Mouse (Mus musculus): Measurements from ENCODE around the gene Olfr992. TPM values are rescaled to one million over a fixed set of nuclear protein-coding genes. Genes with fewer than 3 reads are reported as not detected.
"Not testable (repeated sequence)": the region's sequence is repeated elsewhere in the genome, so short reads cannot be mapped to it uniquely, and the experiment has no call there.

Gene Olfr992
- not detected in 2 replicates for polyA plus RNA-seq (2015; fragmentation: Nextera tagmentation; extraction: Ambion mirVana)

DNA sequence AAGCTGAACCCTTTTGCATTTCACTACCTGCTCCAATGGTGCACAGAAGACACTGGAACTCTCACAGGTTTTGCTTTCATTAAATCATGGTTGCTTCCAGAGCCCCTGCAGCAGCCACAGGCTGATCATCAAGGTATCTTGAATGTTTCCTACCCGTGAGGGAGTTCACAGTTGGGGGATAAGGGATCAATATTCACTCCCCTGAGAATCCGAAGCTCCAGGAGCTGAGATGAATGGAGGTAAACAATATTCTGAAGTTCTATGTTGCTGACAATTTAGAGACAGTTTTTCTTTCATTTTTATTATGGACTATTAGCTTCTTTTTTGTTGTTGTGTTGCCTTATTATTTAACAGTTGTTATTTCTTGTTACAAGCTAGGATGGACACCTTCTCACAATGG, at the start of gene Olfr992:
Olfr992 (minus strand) TSS at position 101 of the 400 bp plus-strand sequence.
- no peak within 1 kb of the TSS for H3K9ac ChIP-seq (ENCODE audit: low read length)
- DNase-seq (ENCODE audit: low spot score) (no peak), ATAC-seq (ENCODE audit: low FRiP score, low TSS enrichment) (no peak)
- H3K36me3 ChIP-seq (ENCODE audit: control insufficient read depth, insufficient read depth, low read length), result no peaks in the 10 kb centered on the region
- TF ChIP-seq CTCF (IDR thresholded peaks at IDR 0.05; ENCODE audit: low read depth), result no peak
- no peak for TF ChIP-seq EP300 (optimal IDR thresholded peaks at IDR 0.05)
- no peaks in the 10 kb centered on the region for H3K27me3 ChIP-seq (ENCODE audit: control insufficient read depth, insufficient read depth, low read length)
- no peaks in the 10 kb centered on the region for H3K4me1 ChIP-seq (replicated peaks; ENCODE audit: control insufficient read depth, insufficient read depth)
- WGBS, result 28% methylated on average over 2 of the region's 2 CpGs
- no peak within 1 kb of the TSS for H3K4me2 ChIP-seq (replicated peaks; ENCODE audit: low read depth)
- H3K27ac ChIP-seq (replicated peaks), result no peak within 1 kb of the TSS
- H3K9me3 ChIP-seq (ENCODE audit: control insufficient read depth, low read length), result no peaks in the 10 kb centered on the region
- no peak within 1 kb of the TSS for H3K4me3 ChIP-seq (ENCODE audit: low read depth, low read length)

GRCm38 (mm10) chr2:85443539-85443938, 34.3 kb upstream of the Olfr992 start, which contains the start of gene Olfr995:
Gene Olfr995, minus strand, starts transcription at chr2:85443639.
- Histone ChIP-seq H3K4me2 (replicated peaks; ENCODE audit: low read depth) (no peak within 1 kb of the TSS), H3K9me3 (ENCODE audit: control insufficient read depth, low read length) (no peaks in the 10 kb centered on the region), H3K4me1 (replicated peaks; ENCODE audit: control insufficient read depth, insufficient read depth) (no peaks in the 10 kb centered on the region), H3K4me3 (ENCODE audit: low read depth, low read length) (no peak within 1 kb of the TSS), H3K27ac (replicated peaks) (no peak within 1 kb of the TSS), H3K36me3 (ENCODE audit: control insufficient read depth, insufficient read depth, low read length) (no peaks in the 10 kb centered on the region), H3K9ac (ENCODE audit: low read length) (no peak within 1 kb of the TSS), H3K27me3 (ENCODE audit: control insufficient read depth, insufficient read depth, low read length) (no peaks in the 10 kb centered on the region)
- DNase-seq (ENCODE audit: low spot score) (no peak), ATAC-seq (ENCODE audit: low FRiP score, low TSS enrichment) (no peak)
- no peak for TF ChIP-seq EP300 (optimal IDR thresholded peaks at IDR 0.05)
- no peak for TF ChIP-seq CTCF (IDR thresholded peaks at IDR 0.05; ENCODE audit: low read depth)
- 30% methylated on average over 1 of the region's 1 CpGs for WGBS

DNA sequence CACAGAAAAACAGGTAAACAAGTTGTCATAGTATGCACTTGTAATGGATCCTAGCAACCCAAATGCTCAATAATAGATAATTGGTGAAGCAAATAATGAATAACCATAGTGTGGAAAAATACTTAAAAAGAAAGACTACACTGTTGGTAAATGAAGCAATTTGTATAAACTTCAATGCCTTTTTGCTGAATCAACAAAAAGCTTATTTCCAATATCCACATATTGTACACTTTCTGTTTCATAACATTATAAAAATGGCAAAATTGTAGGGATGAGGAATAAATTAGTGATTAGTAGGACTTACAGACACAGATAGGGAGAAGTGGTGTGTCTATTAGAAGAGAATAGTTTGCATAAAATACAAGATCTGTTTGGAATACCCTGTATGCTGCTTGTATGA, 33.3 kb upstream of the Olfr992 start:
- Histone ChIP-seq H3K9me3 (ENCODE audit: control insufficient read depth, low read length) (no peaks in the 10 kb centered on the region), H3K27me3 (ENCODE audit: control insufficient read depth, insufficient read depth, low read length) (no peaks in the 10 kb centered on the region), H3K36me3 (ENCODE audit: control insufficient read depth, insufficient read depth, low read length) (no peaks in the 10 kb centered on the region), H3K4me1 (replicated peaks; ENCODE audit: control insufficient read depth, insufficient read depth) (no peaks in the 10 kb centered on the region), H3K4me2 (replicated peaks; ENCODE audit: low read depth) (no peak overlapping the region), H3K27ac (replicated peaks) (no peak overlapping the region), H3K4me3 (ENCODE audit: low read depth, low read length) (no peak overlapping the region), H3K9ac (ENCODE audit: low read length) (no peak overlapping the region)
- TF ChIP-seq EP300 (optimal IDR thresholded peaks at IDR 0.05) (no peak), CTCF (IDR thresholded peaks at IDR 0.05; ENCODE audit: low read depth) (no peak)
- DNase-seq (ENCODE audit: low spot score), result no peak
- ATAC-seq (ENCODE audit: low FRiP score, low TSS enrichment), result no peak

- no peak within 1 kb of the TSS for H3K4me2 ChIP-seq (replicated peaks; ENCODE audit: low read depth)
Observed at GRCm38 (mm10) chr2:85436351-85436750, 27.1 kb upstream of the Olfr992 start, which contains the start of gene Olfr994. Gene Olfr994, minus strand, starts transcription at chr2:85436451.

DNA sequence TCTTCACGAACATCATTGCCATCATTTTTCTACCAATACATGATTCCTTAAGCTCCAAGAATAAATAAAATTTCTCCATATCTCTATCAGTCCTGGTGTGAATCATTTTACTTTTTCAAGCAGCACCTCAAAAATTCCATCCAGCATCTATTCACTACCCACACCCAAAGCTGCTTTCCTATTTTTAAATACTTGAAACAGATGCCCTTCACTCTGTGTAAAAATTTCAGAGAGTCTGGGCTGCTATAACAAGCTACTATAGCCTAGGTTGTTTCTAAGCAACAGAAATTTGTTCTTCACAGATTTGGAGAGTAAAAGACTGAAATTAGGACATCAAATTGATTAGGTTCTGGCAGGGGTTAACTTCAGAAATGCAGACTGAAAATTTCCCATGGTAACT, 16.6 kb upstream of the Olfr992 start:
- TF ChIP-seq EP300 (optimal IDR thresholded peaks at IDR 0.05), result no peak
- no peak for TF ChIP-seq CTCF (IDR thresholded peaks at IDR 0.05; ENCODE audit: low read depth)
- Histone ChIP-seq H3K4me2 (replicated peaks; ENCODE audit: low read depth) (no peak overlapping the region), H3K4me3 (ENCODE audit: low read depth, low read length) (no peak overlapping the region), H3K27me3 (ENCODE audit: control insufficient read depth, insufficient read depth, low read length) (no peaks in the 10 kb centered on the region), H3K4me1 (replicated peaks; ENCODE audit: control insufficient read depth, insufficient read depth) (no peaks in the 10 kb centered on the region), H3K36me3 (ENCODE audit: control insufficient read depth, insufficient read depth, low read length) (no peaks in the 10 kb centered on the region), H3K27ac (replicated peaks) (no peak overlapping the region), H3K9me3 (ENCODE audit: control insufficient read depth, low read length) (no peaks in the 10 kb centered on the region), H3K9ac (ENCODE audit: low read length) (no peak overlapping the region)
- DNase-seq (ENCODE audit: low spot score) (no peak), ATAC-seq (ENCODE audit: low FRiP score, low TSS enrichment) (no peak)
- WGBS, result 42% methylated on average over 1 of the region's 1 CpGs

More at GRCm38 (mm10) chr2:85436351-85436750, 27.1 kb upstream of the Olfr992 start, which contains the start of gene Olfr994:
- Histone ChIP-seq H3K9ac (ENCODE audit: low read length) (no peak within 1 kb of the TSS), H3K36me3 (ENCODE audit: control insufficient read depth, insufficient read depth, low read length) (no peaks in the 10 kb centered on the region), H3K27ac (replicated peaks) (no peak within 1 kb of the TSS), H3K27me3 (ENCODE audit: control insufficient read depth, insufficient read depth, low read length) (no peaks in the 10 kb centered on the region), H3K4me3 (ENCODE audit: low read depth, low read length) (no peak within 1 kb of the TSS), H3K9me3 (ENCODE audit: control insufficient read depth, low read length) (no peaks in the 10 kb centered on the region), H3K4me1 (replicated peaks; ENCODE audit: control insufficient read depth, insufficient read depth) (no peaks in the 10 kb centered on the region)
- DNase-seq (ENCODE audit: low spot score), result no peak
- WGBS, result 85% methylated on average over 3 of the region's 3 CpGs
- TF ChIP-seq CTCF (IDR thresholded peaks at IDR 0.05; ENCODE audit: low read depth), result no peak
- TF ChIP-seq EP300 (optimal IDR thresholded peaks at IDR 0.05), result no peak
- no peak for ATAC-seq (ENCODE audit: low FRiP score, low TSS enrichment)

DNA sequence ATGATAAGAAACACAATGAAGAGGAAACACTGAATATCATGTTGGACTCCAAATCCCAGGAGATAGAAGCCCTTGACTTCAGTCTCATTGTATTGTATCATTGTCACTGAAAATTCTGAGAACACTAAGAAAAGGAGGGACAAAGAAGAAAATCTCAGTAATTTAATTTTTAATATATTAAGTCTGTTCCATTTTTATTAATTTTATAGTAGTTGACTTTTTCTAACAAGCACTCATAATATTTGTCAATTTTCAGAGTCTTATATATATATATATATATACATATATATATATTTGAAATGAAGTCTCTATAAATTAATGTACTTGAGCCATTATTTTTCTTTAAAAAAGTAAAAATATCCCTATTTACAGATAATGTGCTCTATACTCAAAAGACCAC, 5.5 kb upstream of the Olfr992 start, which contains the start of gene Olfr993:
Olfr993 (minus strand) TSS at position 101 of the 400 bp plus-strand sequence.
- no peaks in the 10 kb centered on the region for H3K4me1 ChIP-seq (replicated peaks; ENCODE audit: control insufficient read depth, insufficient read depth)
- no peak within 1 kb of the TSS for H3K27ac ChIP-seq (replicated peaks)
- ATAC-seq (ENCODE audit: low FRiP score, low TSS enrichment) (no peak), DNase-seq (ENCODE audit: low spot score) (no peak)
- TF ChIP-seq CTCF (IDR thresholded peaks at IDR 0.05; ENCODE audit: low read depth), result no peak
- TF ChIP-seq EP300 (optimal IDR thresholded peaks at IDR 0.05), result no peak
- no peak within 1 kb of the TSS for H3K4me3 ChIP-seq (ENCODE audit: low read depth, low read length)
- no peak within 1 kb of the TSS for H3K4me2 ChIP-seq (replicated peaks; ENCODE audit: low read depth)
- no peak within 1 kb of the TSS for H3K9ac ChIP-seq (ENCODE audit: low read length)
- H3K9me3 ChIP-seq (ENCODE audit: control insufficient read depth, low read length), result no peaks in the 10 kb centered on the region
- no peaks in the 10 kb centered on the region for H3K27me3 ChIP-seq (ENCODE audit: control insufficient read depth, insufficient read depth, low read length)
- no peaks in the 10 kb centered on the region for H3K36me3 ChIP-seq (ENCODE audit: control insufficient read depth, insufficient read depth, low read length)

GRCm38 (mm10) chr2:85363127-85363526, 46.1 kb downstream of the Olfr992 start, which contains the start of gene Olfr988:
Gene Olfr988, minus strand, starts transcription at chr2:85363227.
- H3K4me2 ChIP-seq (replicated peaks; ENCODE audit: low read depth); H3K4me3 ChIP-seq (ENCODE audit: low read depth, low read length); H3K9me3 ChIP-seq (ENCODE audit: control insufficient read depth, low read length); ATAC-seq (ENCODE audit: low FRiP score, low TSS enrichment); DNase-seq (ENCODE audit: low spot score); H3K36me3 ChIP-seq (ENCODE audit: control insufficient read depth, insufficient read depth, low read length); H3K9ac ChIP-seq (ENCODE audit: low read length); H3K27ac ChIP-seq (replicated peaks); H3K27me3 ChIP-seq (ENCODE audit: control insufficient read depth, insufficient read depth, low read length); H3K4me1 ChIP-seq (replicated peaks; ENCODE audit: control insufficient read depth, insufficient read depth): not testable (repeated sequence)

All from stomach, postnatal 0 days (tissue).